Mouse (Mus musculus) bone marrow, adult 2 months (tissue): ENCODE data around the gene Rpl37.
A peak's percentile ranks its signal among the peaks of the same experiment; 100 is the strongest.

ENCODE experiments used
- CTCF ChIP-seq: fragments of 200-500 bp; IDR thresholded peaks from 2 replicates; pipeline ENCODE4 v1.5.1; 2011; ENCODE audit warnings: low read length, control low read depth; ENCODE audit not compliant: control insufficient read depth, insufficient read depth
- POLR2A ChIP-seq: fragments of 200-500 bp; IDR thresholded peaks from 2 replicates; pipeline ENCODE4 v1.6.1; 2011; ENCODE audit warnings: low read depth, mild to moderate bottlenecking, control low read depth, low read length, borderline replicate concordance; ENCODE audit not compliant: control insufficient read depth

DNA sequence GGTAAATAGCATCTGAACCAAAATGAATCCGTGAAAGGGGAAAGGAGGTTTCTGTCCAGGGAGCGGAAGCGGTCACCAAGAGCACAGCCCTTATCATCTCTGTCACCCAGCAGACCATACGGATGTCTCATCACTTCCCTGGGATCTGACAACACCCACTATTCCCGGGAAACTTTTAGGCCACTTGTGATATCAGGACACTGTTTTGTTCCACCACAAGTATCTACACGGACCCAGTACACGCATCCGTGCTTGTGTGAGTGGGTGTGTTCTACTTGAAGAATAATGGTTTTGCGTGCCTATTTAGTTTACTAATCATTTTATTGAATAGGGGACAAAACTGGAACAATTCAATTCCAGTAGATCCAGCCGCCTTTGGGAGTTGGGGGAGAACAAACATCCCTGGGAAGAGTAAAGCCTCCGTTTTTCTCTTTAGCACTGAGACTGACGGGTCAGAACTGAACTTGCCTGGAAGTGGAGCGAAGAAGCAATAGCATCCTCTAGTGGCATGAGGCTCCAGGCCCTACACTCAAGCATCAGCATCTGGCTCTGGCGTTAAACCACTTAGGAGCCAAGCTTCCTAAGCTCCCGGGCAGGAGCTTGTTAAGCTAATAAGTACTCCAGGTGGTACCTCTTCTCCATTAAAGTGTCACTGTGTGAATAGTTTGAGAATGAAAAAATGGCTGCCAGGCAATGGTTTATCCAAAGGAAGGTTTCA, 47.5 kb upstream of the Rpl37 start:
- TF ChIP-seq CTCF, result peak; percentile 17; the same call in 1 of the 2 replicates
- no peak for TF ChIP-seq POLR2A
